Mouse (Mus musculus) monocyte, adult 2 months (primary cell): Measurements from ENCODE around the gene Praf2.
"Not testable (repeated sequence)": the region's sequence is repeated elsewhere in the genome, so short reads cannot be mapped to it uniquely, and the experiment has no call there.

ENCODE experiments used
- DNase-seq, 2 experiments: peaks; one replicate each; pipeline ENCODE4 v3.0.0; 2022; ENCODE audit warnings: low spot score in 2 of 2, low read depth in 1 of 2

The Praf2 gene

DNA sequence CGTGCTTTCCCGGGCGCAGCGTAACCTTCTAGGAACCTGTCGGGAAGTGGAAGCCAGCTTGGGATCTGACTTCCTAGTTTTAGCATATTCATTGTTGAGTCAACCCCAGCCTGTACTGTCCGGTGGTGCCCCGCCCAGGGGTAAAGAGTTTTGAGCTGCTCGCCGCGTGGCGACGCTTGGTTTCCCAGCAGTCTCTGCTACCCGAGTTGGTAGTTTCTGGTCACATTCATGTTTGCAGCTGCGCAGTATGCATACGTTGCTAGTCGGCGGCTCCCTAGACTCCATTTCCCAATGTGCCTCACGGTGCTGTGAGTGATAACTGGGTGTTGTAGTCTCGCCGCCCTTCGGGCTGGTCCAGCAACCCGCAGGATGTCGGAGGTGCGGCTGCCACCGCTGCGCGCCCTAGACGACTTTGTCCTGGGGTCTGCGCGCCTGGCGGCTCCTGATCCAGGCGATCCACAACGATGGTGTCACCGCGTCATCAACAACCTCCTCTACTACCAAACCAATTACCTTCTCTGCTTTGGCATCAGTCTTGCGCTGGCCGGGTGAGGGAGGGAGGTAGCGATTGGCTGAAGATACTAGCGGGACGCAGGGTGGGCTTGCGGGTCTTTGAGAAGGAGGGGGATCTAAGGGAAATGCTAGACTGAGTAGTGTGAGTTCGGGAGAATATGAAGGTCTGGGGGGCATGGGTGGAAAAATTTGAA lies at the start of gene Praf2:
Praf2 (plus strand) TSS at position 225 of the 707 bp plus-strand sequence.
- peak; percentile 36 to 39 for DNase-seq

DNA sequence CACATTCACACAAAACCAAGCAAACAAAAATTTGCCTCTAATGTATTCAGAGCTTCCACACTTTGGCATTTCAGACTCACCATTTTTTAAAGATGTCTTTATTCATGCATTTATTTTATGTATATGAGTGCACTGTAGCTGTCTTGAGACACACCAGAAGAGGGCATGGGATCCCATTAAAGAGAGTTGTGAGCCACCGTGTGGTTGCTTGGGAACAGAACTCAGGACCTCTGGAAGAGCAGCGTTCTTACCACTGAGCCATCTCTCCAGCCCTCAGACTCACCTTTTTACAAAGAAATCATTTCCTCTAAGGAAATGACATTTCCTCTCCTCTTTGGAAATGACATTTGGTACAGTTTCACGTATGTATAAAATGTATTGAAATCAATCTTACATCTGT lies 49.3 kb upstream of the Praf2 start:
- DNase-seq, result no peak

DNA sequence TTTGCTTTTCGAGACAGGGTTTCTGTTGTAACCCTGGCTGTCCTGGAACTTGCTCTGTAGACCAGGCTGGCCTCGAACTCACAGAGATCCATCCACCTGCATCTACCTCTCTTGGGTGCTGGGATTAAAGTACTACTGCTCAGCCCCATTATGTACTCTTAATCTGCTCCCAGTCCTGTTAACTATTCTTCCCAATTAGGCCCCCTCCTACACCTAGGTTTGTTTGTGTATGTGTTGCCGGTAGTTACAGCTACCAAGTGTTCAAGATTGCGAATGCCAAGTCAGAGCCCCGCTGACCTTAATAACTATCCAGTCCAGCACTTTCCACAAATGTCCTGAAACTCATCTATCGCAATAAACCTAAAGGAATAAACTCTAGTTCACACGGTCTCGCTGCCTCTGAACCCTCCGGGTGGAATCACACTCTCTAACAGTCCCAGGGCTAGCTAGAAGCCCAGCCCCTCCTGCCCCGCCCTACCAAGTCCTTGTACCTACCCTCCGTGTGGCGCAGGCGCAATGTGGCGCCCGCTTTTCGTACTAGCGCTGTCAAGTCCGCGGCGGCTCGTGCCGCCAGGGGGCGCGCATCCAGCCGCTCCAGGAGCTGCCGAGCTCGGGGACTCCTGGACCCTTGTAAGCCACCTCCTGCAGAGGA lies 48.7 kb upstream of the Praf2 start:
- DNase-seq, result peak; percentile 48 to 73

DNA sequence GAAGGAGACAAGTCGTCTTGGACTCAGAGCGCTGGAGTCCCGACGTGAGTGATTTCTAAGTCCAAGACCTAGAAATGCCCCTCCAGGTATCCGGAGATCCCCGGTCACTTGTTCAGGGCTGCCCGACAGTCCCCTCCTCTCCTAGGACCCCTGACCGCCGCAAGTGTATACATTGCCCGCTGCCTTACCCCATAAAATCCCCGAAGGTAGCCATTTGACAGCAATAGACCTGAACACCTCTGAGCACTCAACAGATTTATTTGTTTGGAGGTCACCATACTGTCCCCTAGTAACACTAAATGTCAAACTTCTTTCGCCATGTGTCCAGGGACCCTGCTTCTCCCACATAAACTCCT lies 48.2 kb upstream of the Praf2 start:
- no peak for DNase-seq

DNA sequence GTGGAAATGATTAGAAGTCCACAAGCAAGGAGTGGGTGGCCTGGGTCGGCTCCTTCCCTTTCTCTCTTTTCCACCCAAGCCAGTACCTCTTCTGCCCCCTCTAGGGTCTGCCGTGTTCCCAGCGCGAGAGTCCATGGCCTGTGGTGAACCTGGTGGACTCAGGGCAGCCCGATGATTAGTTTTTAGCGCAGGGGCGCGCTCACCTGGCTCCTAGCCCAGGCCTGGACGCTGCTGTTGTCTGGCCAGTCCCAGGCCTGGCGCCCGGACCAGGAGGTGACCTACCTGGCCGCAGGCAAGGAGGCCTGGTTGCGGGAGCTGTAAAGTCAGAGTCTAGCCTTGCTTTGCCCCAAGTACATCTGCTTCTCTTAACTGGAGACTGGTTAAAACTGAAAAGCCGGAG lies 47.4 kb upstream of the Praf2 start, which contains the start of gene Magix:
Magix (minus strand) TSS at position 388 of the 400 bp plus-strand sequence.
- DNase-seq, result no peak

DNA sequence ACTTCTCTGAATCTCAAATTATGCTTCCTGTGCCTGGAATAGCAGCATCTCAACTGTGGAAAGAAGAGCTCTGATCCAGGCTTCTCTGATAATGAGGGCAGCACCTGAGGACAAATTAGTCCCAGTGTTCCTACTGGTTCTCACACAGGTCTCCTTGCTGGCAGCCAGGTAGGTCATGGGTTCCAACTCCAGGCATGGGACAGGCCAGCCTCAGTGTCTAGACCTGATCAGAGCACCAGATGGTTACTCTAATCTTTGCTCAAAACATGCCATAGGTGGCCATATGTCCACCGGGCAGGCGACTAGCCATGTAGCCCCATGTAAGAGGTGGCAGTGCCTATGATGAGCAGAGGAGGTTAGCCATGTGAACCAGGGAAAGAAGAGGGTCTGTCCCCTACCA lies 39.9 kb upstream of the Praf2 start:
- no peak for DNase-seq

DNA sequence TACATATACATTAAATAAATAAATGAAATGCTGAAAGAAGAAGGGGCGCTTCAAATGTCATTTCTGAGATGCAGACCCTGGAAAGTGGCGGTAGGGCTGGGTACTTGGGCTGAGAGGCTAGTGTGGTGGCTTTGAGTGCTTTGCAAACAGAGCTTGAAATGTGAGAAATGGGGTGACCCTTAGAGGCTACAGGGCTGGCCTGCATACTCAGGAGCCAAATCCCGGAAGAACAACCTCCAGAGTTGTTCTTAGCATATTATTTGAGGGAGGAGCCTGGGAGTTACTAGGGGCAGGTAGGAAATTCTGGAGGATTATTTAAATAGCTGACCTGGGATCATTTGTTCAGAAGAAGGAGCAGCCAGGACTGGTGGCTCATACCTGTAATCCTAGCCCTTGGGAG lies 37.8 kb upstream of the Praf2 start:
- DNase-seq, result no peak

- no peak for DNase-seq
These were observed 35.4 kb upstream of the Praf2 start for GRCm38 (mm10) chrX:7692862-7693261.

GRCm38 (mm10) chrX:7696520-7696919 lies 31.7 kb upstream of the Praf2 start:
- no peak for DNase-seq

DNA sequence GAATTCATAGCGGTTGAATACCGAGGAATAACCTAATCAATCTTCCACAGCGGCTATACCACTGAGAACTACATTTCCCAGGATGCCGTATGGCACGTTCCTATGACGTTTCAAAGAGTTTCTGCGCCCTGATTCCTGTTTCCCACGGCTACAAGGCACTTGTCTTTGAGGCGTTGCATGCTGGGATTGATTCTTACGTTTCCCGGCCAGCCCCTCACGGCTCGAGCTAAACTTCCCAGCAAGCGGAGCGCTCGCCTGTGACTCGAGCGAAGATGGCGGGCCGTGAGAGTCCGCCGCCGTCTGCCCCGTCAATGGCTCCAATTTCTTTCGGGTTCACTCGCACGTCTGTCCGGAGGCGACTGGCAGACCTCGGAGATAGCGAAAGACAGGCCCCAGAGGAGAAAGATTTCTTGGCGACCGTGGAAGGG lies 31.3 kb upstream of the Praf2 start, which contains the start of gene Gpkow:
Gpkow (plus strand) TSS at position 178 of the 428 bp plus-strand sequence.
- peak; percentile 39 to 69 for DNase-seq

DNA sequence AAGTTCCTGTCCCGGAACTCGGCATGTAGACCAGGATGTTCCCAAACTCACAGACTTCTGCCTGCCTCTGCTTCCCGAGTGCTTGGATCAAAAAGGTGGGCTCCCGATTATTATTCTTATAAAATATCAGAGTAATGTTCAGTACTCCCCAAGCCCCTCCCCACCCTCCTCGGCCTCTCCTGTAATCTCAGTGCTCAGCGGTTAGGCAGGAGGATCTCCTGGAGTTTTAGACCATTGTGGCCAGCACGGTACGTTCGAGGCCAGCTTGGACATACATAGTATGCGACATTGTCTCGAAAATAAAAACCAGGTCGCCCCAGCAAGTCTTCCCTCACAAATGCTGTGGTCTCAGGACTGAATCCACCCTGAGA lies 14.5 kb upstream of the Praf2 start:
- not testable (repeated sequence) for DNase-seq

DNA sequence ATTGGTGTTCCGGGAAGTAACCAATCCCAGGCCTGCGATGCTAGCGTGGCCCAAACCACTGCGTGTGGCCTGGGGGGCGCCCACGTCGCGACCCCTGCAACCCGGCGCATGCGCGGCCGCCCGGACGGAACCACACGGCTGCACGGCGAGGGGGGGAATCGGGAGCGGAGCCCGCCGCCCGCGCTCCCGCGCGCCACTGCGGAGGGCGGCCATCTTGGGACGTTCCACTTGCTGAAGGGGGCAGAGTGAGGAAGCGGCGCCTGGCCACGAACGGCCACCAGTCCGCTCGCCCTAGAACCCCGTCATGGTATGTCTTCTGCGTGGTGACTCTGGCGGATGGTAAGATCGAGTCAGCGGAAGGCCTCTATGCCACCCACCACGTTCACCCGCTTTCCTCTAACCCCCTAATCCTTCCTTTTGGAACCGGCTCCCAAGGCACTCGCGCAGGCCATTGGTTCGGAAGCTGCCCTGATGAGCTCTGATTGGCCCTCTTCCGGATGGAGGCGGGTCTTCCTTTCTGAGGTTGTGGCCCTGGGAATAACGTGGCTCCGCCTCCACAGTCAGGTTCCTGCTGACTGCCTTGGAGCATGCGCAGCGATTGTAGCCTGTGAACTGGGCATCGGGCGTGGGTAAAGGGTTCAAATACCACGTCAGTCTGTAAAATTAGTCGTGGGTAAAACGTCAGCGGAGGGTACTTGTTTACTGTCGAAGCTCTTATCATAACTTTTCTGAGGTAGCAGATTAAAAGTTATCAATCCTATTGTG lies 13.9 kb upstream of the Praf2 start, which contains the start of gene Wdr45:
Wdr45 (plus strand) TSS at position 199 of the 765 bp plus-strand sequence.
- peak; percentile 78 to 81 for DNase-seq

GRCm38 (mm10) chrX:7716058-7716457 lies 12.2 kb upstream of the Praf2 start:
- DNase-seq, result not testable (repeated sequence)

DNA sequence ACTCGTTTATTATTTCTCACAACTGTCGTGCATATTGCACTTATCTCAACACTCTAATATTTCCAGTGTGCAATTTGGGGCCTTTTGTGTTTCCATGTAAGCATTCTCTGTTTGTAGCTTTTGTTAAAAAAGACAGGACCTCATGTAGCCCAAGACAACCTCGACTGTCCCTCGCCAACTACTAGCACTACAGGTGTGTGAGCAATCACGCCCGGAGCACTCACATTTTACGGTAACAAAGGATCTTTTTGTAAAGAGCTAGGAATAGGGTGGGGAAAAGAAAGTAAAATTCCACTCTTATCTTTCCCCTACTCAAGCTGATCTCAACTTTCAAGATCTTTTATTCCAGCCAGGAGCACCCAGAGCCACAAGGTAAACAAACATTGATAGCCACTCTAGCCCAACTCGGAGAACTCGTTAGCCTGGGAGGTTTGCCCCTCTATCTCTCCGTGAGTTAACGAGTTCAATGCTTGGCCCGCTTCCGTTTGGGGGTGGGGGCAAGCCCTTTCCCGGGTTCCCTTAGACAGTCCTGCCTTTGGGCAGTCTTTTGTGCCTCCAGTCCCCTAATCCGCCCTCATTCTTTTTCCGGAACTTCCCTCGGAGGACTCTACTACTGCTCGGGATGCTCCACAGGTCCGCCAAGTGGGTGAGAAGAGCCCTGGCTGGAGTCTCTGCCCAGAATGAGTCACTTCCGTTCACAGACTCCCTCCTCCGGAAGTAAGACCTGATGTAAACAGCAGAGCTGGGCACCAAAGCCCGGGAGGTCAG lies 6.5 kb upstream of the Praf2 start, which contains the start of gene Gm45208:
Gm45208 (plus strand) TSS at position 732 of the 768 bp plus-strand sequence.
- DNase-seq, result peak; percentile 40 to 48

DNA sequence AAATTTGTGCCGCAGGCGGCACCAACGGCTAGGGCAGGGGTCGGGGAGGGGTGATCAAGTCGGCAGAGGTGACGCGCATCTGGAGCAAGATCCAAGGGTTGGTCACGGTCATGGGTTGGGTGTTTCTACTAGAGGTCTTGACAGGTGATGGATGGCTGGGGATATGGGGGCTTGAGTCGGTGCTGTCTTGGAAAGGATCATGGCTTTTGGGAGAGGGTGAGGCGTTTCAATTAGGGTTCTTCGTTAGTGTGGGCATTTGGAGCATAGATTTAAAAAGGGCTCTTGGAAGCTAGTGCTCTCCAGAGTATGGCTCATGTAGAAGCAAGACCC lies 6.0 kb upstream of the Praf2 start:
- no peak for DNase-seq

- DNase-seq, result no peak
These were observed 5.5 kb upstream of the Praf2 start for GRCm38 (mm10) chrX:7722691-7723090.

GRCm38 (mm10) chrX:7724135-7724534 lies 4.1 kb upstream of the Praf2 start:
- no peak for DNase-seq

DNA sequence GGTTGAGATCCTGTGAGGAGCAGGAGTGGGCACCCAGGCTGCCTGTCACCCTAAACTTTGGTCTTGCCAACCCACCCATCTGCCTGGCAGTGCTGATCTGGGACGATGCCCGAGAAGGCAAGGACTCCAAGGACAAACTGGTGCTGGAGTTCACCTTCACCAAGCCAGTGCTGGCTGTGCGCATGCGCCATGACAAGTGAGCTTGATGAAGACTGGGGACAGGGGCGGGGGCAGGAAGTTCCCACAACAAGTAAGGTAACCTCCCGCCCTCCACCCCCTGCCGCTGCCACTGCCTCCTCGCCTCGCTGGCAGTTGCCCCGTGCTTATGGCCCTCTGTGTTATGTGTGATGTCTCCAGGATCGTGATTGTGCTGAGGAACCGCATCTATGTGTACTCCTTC lies 2.4 kb upstream of the Praf2 start:
- DNase-seq, result no peak

DNA sequence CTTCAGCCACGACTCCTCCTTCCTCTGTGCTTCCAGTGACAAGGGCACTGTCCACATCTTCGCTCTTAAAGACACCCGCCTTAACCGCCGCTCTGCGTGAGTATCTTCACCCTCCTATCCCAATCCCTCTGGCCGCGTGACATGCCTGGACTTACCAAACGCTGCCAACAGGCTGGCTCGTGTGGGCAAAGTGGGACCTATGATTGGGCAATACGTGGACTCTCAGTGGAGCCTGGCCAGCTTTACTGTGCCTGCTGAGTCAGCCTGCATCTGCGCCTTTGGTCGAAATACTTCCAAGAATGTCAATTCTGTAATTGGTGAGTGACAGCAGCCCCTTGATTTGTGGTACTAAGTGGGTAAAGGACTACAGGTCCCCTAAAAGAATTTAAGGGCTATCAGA lies 1.1 kb upstream of the Praf2 start:
- DNase-seq, result no peak

- DNase-seq, result no peak
These were observed 655 bp downstream of the Praf2 start for GRCm38 (mm10) chrX:7728922-7729265.

DNA sequence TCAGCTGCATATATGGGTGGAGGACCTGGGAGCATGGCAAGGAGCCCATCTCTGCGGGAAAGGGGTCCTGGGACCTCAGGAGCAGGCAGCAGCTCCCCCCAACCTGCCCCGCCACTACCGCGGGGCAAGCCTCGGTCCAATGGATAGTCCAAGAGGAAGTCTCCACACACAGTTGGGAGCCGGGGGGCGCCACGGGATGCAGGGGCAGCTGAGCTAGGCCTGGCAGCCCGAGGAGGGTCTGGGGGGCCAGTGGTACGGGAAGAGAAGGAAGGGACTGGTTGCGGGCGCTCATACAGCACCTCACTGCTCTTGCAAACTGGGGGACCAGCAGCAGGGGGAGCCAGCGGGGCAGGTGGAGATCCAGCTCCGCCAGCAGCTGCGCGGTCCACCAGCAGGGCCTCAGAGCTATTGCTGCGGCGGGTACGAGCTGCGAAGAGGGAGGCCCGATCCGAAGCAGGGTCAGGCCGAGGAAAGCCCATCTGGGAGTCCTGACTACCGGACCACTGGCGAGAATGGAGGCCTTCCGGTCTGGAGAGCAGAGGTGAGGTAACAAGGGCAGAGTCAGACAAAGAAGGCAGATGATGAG lies 5.4 kb downstream of the Praf2 start:
- DNase-seq, result peak; percentile 31 to 47
